Mouse (Mus musculus) T-helper 17 cell (primary cell): Measurements from ENCODE around the gene Eepd1.

ENCODE experiments used
- in situ Hi-C, 2 experiments: fragments of 300-600 bp; cut with MboI, MseI; formaldehyde crosslinking; loops; 1 replicate in 1 of 2; 2 replicates in 1 of 2; pipeline ENCODE4 v1.15.1; 2025; ENCODE audit warnings: high pct_unique_total_duplicates in 2 of 2

The Eepd1 gene

GRCm38 (mm10) chr9:25487446-25488110, 6.2 kb downstream of the Eepd1 start:
- in situ Hi-C loops = loop anchor here (10.0 to 25.0 kb wide), 2 partner anchors 313 to 1550 kb away; partner anchors contain the start of genes Ncapd3 (in 1 of the 2) and Vps26b (in 1 of the 2)

- in situ Hi-C loops = loop anchor here (10.0 to 25.0 kb wide), 2 partner anchors 314 to 1549 kb away; partner anchors contain the start of genes Ncapd3 (in 1 of the 2) and Vps26b (in 1 of the 2)
These were observed 7.2 kb downstream of the Eepd1 start for GRCm38 (mm10) chr9:25488581-25488980.

GRCm38 (mm10) chr9:25489221-25489960, 8.0 kb downstream of the Eepd1 start:
- in situ Hi-C loops = loop anchor here (10.0 to 25.0 kb wide), 2 partner anchors 315 to 1548 kb away; partner anchors contain the start of genes Ncapd3 (in 1 of the 2) and Vps26b (in 1 of the 2)

GRCm38 (mm10) chr9:25490278-25491145, 9.2 kb downstream of the Eepd1 start:
- in situ Hi-C loops = loop anchor here in 1 of 2 experiments (25.0 kb wide), 1 partner anchor 1547 kb away; the partner anchor contains the start of genes Ncapd3 and Vps26b

- in situ Hi-C loops = loop anchor here in 1 of 2 experiments (25.0 kb wide), 1 partner anchor 1543 kb away; the partner anchor contains the start of genes Ncapd3 and Vps26b
These were observed 12.6 kb downstream of the Eepd1 start for GRCm38 (mm10) chr9:25493918-25494317.

- in situ Hi-C loops = loop anchor here in 1 of 2 experiments (25.0 kb wide), 1 partner anchor 1542 kb away; the partner anchor contains the start of genes Ncapd3 and Vps26b
These were observed 14.3 kb downstream of the Eepd1 start for GRCm38 (mm10) chr9:25495601-25496000.

- in situ Hi-C loops = loop anchor here in 1 of 2 experiments (25.0 kb wide), 1 partner anchor 1541 kb away; the partner anchor contains the start of genes Ncapd3 and Vps26b
These were observed 14.8 kb downstream of the Eepd1 start for GRCm38 (mm10) chr9:25496196-25496595.

- in situ Hi-C loops = loop anchor here in 1 of 2 experiments (25.0 kb wide), 1 partner anchor 1541 kb away; the partner anchor contains the start of genes Ncapd3 and Vps26b
These were observed 15.4 kb downstream of the Eepd1 start for GRCm38 (mm10) chr9:25496703-25497102.

GRCm38 (mm10) chr9:25498770-25499169, 17.4 kb downstream of the Eepd1 start:
- in situ Hi-C loops = loop anchor here in 1 of 2 experiments (25.0 kb wide), 1 partner anchor 1539 kb away; the partner anchor contains the start of genes Ncapd3 and Vps26b

GRCm38 (mm10) chr9:25499306-25499705, 18.0 kb downstream of the Eepd1 start:
- in situ Hi-C loops = loop anchor here in 1 of 2 experiments (25.0 kb wide), 1 partner anchor 1538 kb away; the partner anchor contains the start of genes Ncapd3 and Vps26b

GRCm38 (mm10) chr9:25500031-25500430, 18.7 kb downstream of the Eepd1 start:
- in situ Hi-C loops = no loop called here

GRCm38 (mm10) chr9:25508825-25509224, 27.5 kb downstream of the Eepd1 start:
- in situ Hi-C loops = no loop called here

GRCm38 (mm10) chr9:25510572-25510971, 29.2 kb downstream of the Eepd1 start:
- in situ Hi-C loops = no loop called here

- in situ Hi-C loops = no loop called here
These were observed 31.7 kb downstream of the Eepd1 start for GRCm38 (mm10) chr9:25513050-25513449.

- in situ Hi-C loops = no loop called here
These were observed 32.2 kb downstream of the Eepd1 start for GRCm38 (mm10) chr9:25513556-25513955.

- in situ Hi-C loops = no loop called here
These were observed 35.3 kb downstream of the Eepd1 start for GRCm38 (mm10) chr9:25516640-25517039.

GRCm38 (mm10) chr9:25517982-25518381, 36.6 kb downstream of the Eepd1 start:
- in situ Hi-C loops = no loop called here

- in situ Hi-C loops = no loop called here
These were observed 37.8 kb downstream of the Eepd1 start for GRCm38 (mm10) chr9:25519193-25519592.

- in situ Hi-C loops = no loop called here
These were observed 39.5 kb downstream of the Eepd1 start for GRCm38 (mm10) chr9:25520826-25521225.

- in situ Hi-C loops = no loop called here
These were observed 40.5 kb downstream of the Eepd1 start for GRCm38 (mm10) chr9:25521825-25522224.

GRCm38 (mm10) chr9:25526516-25526915, 45.2 kb downstream of the Eepd1 start:
- in situ Hi-C loops = no loop called here
